ENCODE assay signal across 8 mouse cellular contexts in the genomic region with DNA sequence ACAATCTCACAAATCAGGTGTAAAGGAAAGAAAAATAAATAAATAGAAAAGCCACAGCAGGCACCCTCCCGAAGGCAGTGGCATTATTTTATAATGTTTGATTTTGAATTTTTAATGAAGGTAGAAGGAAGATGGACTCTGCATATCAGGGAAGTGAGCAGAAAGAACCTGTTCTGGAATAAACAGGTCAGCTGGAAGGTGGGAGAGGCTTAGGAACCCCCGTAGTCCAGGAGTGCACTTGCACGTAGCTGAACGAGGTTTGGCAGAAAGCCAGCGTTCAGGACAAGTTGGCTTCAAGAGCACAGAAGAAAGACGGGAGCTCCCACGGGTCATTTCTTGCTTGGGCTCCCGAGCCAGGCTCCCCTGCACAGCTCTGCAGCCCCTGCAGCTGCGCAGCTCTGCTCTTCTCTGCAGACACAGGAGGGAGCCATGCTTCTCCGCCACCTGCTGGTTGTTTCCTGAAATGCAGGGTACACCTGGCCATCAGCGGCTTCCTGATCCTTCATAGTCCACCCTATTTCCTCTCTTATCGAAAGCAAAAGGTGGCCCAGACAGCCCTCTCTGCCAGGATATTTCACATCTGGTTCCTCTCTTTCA.
A peak's percentile ranks its signal among the peaks of the same experiment; 100 is the strongest.
DNase-seq lines count a peak whose midpoint lies in the region; ATAC-seq lines count a peak whose summit lies in the region.

No protein-coding gene starts in this region.

- peak; percentile 90 for ATAC-seq in midbrain, embryonic 11.5 days (ENCODE audit: low FRiP score)

- no peaks in the 10 kb centered on the region for H3K9me3 ChIP-seq in midbrain, embryonic 11.5 days (ENCODE audit: control insufficient read depth, low read length)

- H3K27ac ChIP-seq in midbrain, embryonic 11.5 days (ENCODE audit: low read depth, low read length): no peak overlapping the region

- H3K36me3 ChIP-seq in midbrain, embryonic 11.5 days (ENCODE audit: control insufficient read depth, insufficient read depth, low read length): no peaks in the 10 kb centered on the region

- no peak overlapping the region for H3K4me3 ChIP-seq in midbrain, embryonic 11.5 days (ENCODE audit: low read depth, low read length)

- H3K9ac ChIP-seq in midbrain, embryonic 11.5 days (ENCODE audit: low read length): peak overlapping the region; percentile 44; the same call in 1 of the 2 replicates

- intact Hi-C loops in left cerebral cortex, postnatal 4 days (cut with DNase I): loop anchor here (10.0 kb wide), 1 partner anchor 97 kb away; a partner anchor contains a TSS

- DNase-seq in adrenal gland, adult 2 months: peak; percentile 64
- peak; percentile 84 for DNase-seq in embryo, embryonic 11 days
- peak; percentile 29 to 49 for DNase-seq in gastrocnemius, postnatal 4 days (ENCODE audit: low spot score in 2 of 2)
- peak; percentile 33 for DNase-seq in kidney, adult 11 months
- peak; percentile 77 for DNase-seq in left cerebral cortex, postnatal 4 days
- peak; percentile 99 for DNase-seq in midbrain, embryonic 11.5 days (ENCODE audit: low spot score, missing footprints)
- peak; percentile 81 for DNase-seq in right cerebral cortex, postnatal 4 days
- DNase-seq in urinary bladder, postnatal 4 days (ENCODE audit: low spot score in 2 of 2): peak; percentile 40 to 66

- peak overlapping the region; percentile 41 for H3K4me2 ChIP-seq in midbrain, embryonic 11.5 days

- peaks cover 3% of the 10 kb centered on the region; the same call in 1 of the 2 replicates for H3K4me1 ChIP-seq in midbrain, embryonic 11.5 days (ENCODE audit: control insufficient read depth, insufficient read depth, low read length)

- 15% methylated on average over 12 of the region's 12 CpGs for WGBS in midbrain, embryonic 11.5 days

- no peaks in the 10 kb centered on the region for H3K27me3 ChIP-seq in midbrain, embryonic 11.5 days (ENCODE audit: control insufficient read depth, insufficient read depth, low read length)

Comparison
In these comparisons a context has a peak if more than half of its experiments do, and no peak if none do; other contexts are left out.
1. DNase-seq: peak in every context shown above with its lines; median percentile 99 in midbrain, embryonic 11.5 days; 84 in embryo, embryonic 11 days; 81 in right cerebral cortex, postnatal 4 days; 77 in left cerebral cortex, postnatal 4 days; 64 in adrenal gland, adult 2 months; 53 in urinary bladder, postnatal 4 days; 39 in gastrocnemius, postnatal 4 days; 33 in kidney, adult 11 months.